Mouse (Mus musculus): ENCODE data around the gene Gm128.

Gm128 gene

GRCm38 (mm10) chr3:95241498-95241897 lies at the start of gene Gm128:
Gene Gm128 (minus strand): TSS chr3:95241598.
- no peak for DNase-seq

GRCm38 (mm10) chr3:95291041-95291440 lies 49.6 kb upstream of the Gm128 start:
- no peak for DNase-seq

GRCm38 (mm10) chr3:95290156-95290555 lies 48.8 kb upstream of the Gm128 start:
- no peak for DNase-seq

- no peak for DNase-seq
These were observed 48.0 kb upstream of the Gm128 start for GRCm38 (mm10) chr3:95289419-95289818.

GRCm38 (mm10) chr3:95287541-95287940 lies 46.1 kb upstream of the Gm128 start:
- no peak for DNase-seq

- no peak for DNase-seq
These were observed 45.1 kb upstream of the Gm128 start for GRCm38 (mm10) chr3:95286510-95286909.

GRCm38 (mm10) chr3:95286011-95286410 lies 44.6 kb upstream of the Gm128 start:
- DNase-seq = peak; percentile 79

- DNase-seq = no peak
These were observed 44.0 kb upstream of the Gm128 start for GRCm38 (mm10) chr3:95285390-95285789.

- no peak for DNase-seq
These were observed 43.3 kb upstream of the Gm128 start for GRCm38 (mm10) chr3:95284501-95285281.

GRCm38 (mm10) chr3:95284062-95284461 lies 42.7 kb upstream of the Gm128 start:
- no peak for DNase-seq

GRCm38 (mm10) chr3:95283589-95283941 lies 42.2 kb upstream of the Gm128 start:
- DNase-seq = no peak

GRCm38 (mm10) chr3:95282865-95283588 lies 41.6 kb upstream of the Gm128 start:
- peak; percentile 88 for DNase-seq

GRCm38 (mm10) chr3:95282381-95282864 lies 41.0 kb upstream of the Gm128 start:
- peak; percentile 60 for DNase-seq

GRCm38 (mm10) chr3:95281216-95282126 lies 40.1 kb upstream of the Gm128 start, which contains the start of the genes Mindy1 and Prune1:
Gene Mindy1 (plus strand): TSS chr3:95281345.
Gene Prune1 (minus strand): TSS chr3:95282076.
- peak; percentile 99 for DNase-seq

- DNase-seq = peak; percentile 56
These were observed 39.3 kb upstream of the Gm128 start for GRCm38 (mm10) chr3:95280747-95281146.

GRCm38 (mm10) chr3:95277149-95277551 lies 35.8 kb upstream of the Gm128 start:
- peak; percentile 47 for DNase-seq

GRCm38 (mm10) chr3:95276428-95276934 lies 35.1 kb upstream of the Gm128 start:
- no peak for DNase-seq

GRCm38 (mm10) chr3:95275161-95275560 lies 33.8 kb upstream of the Gm128 start:
- DNase-seq = no peak

- no peak for DNase-seq
These were observed 33.1 kb upstream of the Gm128 start for GRCm38 (mm10) chr3:95274453-95274852.

GRCm38 (mm10) chr3:95273471-95273870 lies 32.1 kb upstream of the Gm128 start:
- DNase-seq = no peak

- DNase-seq = no peak
These were observed 29.5 kb upstream of the Gm128 start for GRCm38 (mm10) chr3:95270766-95271364.

- DNase-seq = no peak
These were observed 28.4 kb upstream of the Gm128 start for GRCm38 (mm10) chr3:95269789-95270188.
